Mouse (Mus musculus) heart, postnatal 0 days (tissue): Measurements from ENCODE around the gene Plpp3.

ENCODE experiments used
- CTCF ChIP-seq: IDR thresholded peaks from 2 replicates; pipeline ENCODE4 v1.5.1; 2016; ENCODE audit warnings: antibody characterized with exemption, control low read depth, low read depth
- EP300 ChIP-seq: IDR thresholded peaks from 2 replicates; pipeline ENCODE4 v1.6.1; 2016; ENCODE audit warnings: antibody characterized with exemption, low read depth

DNA sequence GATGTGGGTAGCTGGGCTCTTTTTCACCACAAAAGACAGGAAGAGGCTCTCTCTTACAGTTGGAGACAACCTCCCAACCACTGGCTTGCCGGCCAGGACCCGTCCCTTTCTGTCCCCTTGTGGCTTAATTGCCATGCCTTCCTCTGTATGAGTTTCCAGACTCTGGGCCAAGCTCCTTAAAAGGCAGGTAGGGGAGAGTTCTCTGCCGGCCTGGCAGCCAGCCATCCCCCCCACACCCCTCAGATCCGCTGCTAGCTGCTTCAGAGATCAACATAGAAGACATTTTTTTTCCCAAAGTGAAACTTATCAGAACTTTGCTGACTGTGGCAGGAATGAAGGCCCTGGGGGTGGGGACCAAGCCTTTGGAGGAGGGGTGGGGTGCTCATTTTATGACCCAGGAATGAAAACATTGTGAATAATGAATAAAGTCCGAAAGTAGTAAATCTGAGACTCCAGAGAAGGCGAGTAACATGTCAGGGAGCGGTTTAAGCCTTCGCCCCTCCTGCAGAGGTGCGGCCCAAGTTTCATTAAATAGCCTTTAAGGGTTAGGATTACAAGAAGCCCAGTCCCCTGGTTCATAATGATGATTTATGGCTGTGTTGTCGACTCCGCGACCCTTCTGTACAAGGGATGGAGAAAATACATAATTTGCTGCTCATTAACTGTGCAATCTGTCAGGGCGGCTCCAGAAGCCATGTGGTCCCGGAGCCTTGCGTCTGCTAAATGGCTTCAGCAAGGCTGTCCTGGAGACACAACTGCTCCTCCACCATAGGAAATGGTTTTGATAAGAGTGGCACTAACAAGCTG is 48.1 kb downstream of the Plpp3 start:
- TF ChIP-seq CTCF (no peak), EP300 (0 out of 2 replicates have a peak, but pooled peaks have one; percentile 29)
